Mouse (Mus musculus) R1 (cell line): Measurements from ENCODE around the gene Spata5.

ENCODE experiments used
- DNase-seq: peaks from one replicate; pipeline ENCODE4 v3.0.0-alpha.2; 2018; ENCODE audit warnings: low read depth, low spot score

Spata5 gene

DNA sequence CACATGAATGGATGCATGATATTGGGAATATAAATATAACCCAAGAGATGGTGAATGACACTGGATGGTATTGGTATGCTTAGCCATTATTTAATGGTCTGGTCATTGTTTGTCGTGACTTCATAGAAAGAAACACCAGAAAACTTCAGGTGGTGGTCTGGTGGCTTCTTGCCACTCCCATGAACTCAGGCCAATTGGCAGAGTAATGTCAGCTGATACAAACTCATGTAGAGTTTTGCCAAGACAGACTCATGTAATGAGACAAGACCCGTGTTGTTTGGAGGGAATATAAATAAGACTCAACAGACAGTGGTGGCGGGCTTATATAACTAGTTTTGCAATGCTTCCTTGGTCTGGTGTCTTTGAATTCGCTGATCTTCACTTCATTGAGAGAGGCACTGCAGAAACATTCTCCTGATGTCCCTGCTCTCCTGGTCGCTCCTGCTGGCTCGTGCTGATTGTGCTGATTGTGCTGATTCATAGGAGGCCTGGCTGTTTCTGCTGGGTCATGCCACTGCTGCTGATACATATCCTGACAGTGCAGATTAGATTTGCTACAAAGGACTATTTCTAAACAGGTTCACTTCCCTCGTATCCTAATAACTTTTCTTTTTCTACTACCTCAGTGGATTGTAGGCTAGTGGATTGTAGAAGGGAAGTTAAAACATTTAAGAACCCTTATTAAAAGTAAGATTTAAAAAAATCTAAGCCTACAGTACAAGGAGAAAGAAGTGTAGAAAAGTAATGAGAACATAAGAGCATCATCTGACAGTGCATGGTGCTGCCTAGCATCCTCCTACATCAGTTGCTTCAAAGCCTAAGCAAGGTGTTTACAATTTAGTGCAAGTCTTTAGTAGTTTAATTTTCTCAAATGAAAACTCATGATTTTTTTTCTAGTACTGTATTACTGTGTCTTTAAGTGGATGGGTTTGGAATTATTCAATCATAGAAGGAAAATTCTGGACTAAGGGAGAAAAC lies 90.6 kb downstream of the Spata5 start:
- peak; percentile 17 for DNase-seq

DNA sequence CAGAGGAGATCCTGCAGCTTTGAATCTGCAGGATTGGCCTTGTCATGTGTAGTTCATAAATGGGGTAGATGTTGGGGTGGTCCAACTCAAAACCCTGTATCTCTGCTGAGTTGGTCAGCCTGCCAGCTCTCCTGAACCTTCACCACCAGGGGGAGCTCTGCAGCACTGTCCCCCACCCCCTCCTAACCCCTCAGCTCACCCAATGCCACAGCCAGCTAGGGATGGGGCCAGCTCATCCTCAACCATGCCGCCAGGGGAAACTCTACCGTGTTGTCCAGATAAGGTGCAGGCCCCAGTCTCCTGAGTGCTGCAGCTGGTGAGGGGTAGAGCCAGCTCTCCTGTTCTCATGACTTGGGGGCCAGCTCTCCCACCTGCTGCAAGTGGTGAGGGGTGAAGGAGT lies 95.8 kb downstream of the Spata5 start:
- peak; percentile 66 for DNase-seq

DNA sequence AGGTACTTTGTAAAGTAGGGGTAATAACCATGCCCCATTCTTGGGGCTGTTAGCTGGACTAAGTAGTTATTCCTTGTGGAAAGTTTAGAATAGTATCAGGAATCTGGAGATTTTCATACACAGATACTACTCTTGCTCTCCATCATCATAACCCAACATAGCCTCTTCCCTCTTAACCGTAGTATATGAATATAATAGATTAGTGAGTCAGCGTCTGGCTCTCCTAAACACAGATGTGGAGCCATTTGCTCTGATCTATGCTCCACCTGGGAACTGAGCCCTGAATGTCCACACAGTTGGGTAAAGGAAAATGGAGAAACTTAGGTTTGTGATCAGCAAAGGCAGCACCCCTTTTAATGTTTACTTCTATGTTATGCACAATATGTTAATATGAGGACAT lies 96.7 kb downstream of the Spata5 start:
- DNase-seq = no peak

DNA sequence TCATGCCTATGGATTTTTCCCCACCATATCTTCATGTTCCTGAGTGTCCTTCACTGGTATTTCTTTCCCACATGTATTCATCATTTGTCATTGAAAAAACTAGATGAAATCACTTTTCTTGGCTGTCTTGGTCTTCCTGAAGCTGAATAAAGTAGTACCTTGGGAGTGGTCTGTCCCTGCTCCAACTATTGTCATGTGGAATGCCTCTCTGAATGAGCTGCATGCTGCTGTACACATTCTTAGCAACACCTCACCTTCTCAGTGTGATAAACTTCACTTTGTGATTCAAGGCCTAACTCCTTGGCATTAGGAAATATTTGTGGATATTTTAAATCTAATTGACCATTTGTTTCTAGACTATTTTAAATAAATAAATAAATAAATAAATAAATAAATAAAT lies 98.9 kb downstream of the Spata5 start:
- DNase-seq = peak; percentile 69

DNA sequence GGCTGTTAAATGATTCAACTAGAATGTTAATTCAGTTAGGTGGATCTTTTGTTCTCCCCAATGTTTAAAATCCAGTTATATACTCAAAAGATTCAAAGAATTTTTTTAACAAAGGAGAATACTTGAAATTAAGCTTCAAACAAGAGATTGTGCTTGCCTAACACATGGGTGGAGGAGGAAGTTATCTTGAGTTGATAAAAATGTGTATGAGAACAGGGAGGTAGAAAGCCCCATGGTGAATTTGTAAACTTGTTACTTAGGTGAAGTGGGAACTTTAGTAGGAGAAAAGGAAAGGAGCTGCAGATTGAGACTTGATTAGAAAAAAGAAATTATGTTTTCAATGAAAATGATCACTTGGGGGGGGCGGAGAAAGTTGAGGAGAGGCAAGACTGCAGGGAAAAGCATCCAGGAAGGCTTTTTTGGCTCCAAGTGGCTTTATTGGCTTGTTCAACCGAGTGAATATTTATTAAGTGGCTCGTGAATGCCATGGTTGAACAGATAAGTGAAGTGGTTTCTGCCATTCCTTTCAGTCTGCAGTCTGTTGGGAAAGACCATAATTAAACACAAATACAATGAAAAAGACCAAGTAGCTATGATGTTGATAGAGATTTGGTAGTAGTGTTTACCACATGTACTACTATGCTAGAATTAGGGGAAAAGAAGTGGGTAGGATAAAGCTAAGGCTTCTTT lies 100.8 kb downstream of the Spata5 start:
- DNase-seq = no peak

DNA sequence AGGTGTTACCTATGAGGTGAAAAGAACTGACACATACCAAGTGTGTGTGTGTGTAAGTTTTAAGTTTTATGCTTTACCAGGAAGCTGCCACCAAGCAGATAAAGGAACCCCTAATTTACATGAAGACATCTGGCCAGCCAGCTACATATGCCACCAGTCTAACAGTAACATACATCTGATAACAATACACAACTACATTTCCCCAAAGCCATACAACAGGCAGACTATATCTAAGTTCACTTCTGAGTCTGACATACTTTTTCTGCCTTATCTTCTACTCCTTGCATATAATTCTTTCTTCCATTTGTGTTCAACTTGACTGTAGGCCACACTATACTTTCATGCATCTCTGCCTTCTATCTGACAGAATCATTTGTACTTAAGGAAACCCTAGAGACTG lies 112.4 kb downstream of the Spata5 start:
- DNase-seq = no peak

DNA sequence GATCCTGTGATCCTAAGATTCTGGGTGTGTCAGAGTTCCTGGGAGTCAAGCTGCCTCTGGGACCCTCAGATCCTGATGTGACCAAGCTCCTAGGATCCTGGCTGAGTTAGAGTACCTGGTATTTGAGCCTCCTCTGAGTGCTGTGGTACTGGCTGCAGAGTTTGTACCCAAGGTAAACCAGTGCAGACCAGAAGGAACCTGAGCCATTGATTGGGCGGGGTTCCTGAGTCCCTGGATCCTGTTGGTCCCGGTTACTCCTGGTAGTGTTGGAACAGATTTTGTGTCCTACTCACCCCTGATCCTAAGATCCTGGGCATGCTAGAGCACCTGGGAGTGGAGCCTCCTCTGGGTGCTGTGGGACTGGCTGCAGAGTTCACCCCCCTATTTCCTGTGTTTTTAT lies 121.0 kb downstream of the Spata5 start:
- DNase-seq = peak; percentile 17

DNA sequence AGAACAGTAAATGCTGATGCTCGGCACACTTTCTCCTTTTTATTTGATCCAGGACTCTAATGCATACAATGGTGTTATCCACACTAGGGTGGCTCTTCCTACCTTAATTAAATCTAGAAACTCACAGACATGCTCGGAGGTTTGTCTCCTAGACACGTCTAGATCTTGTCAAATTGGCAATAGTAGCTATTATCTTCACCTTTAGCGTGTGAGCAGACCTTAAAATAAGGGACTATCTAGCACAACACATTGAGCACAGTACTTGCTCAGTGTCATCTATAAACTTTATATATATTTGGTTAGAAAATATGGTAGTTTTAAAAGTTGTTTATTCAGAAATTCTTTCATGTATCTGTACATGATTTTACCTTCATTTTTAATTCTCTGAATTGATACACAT lies 126.7 kb downstream of the Spata5 start:
- no peak for DNase-seq

DNA sequence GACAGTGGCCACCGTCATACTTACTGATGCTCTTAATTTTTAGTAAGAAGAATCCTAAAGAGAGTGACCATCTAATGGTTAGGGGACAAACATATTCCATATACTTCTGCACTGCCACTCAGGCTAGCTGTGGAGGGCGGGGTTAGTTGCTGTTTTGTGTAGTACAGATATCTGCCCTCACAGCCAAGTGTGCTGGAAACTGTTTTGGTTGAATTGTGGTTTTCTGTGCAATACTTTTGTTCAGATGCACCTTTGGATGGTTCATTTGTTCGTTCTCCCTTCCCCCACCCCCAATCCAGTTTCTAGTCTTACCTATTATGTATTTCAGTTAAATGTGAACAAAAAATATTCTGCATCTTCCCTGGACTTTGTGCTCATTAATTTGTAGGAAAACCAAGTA lies 130.5 kb downstream of the Spata5 start:
- no peak for DNase-seq

DNA sequence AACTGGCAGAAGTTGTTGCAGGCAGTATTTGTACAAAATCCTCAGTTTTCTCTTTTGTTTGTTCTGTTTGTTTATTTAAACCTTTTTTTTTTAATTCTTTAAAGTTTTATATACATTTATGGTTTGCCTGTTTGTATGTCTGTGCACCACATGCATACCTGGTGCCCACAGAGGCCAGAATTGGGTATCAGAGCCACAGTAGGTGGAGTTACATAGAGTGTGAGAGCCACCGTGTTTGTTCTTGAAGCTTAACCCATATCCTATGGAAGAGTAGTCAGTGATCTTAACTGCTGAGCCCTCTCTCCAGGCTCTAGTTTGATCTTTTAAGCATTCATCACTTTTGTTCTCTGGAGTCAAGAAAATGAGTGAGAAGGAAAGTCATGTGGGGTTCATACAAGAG lies 130.9 kb downstream of the Spata5 start:
- DNase-seq = no peak

DNA sequence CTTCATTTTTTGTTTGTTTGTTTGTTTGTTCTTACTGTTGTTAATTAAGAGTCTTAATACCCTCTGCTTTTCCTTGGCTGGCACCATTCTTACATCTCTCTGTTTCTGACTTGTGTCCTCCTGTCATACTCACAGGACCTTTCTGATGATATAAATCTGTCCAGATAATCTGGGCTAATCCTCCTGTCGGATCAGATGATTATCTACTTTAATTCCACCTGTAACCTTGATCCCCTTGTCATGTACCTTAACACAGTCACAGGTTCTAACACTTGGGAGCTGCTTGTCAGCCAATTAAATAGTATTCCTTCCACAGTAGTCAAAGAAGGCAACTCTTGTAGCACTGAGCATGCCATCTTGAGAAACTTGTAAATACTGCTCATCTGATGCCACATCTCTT lies 131.8 kb downstream of the Spata5 start:
- DNase-seq = no peak

DNA sequence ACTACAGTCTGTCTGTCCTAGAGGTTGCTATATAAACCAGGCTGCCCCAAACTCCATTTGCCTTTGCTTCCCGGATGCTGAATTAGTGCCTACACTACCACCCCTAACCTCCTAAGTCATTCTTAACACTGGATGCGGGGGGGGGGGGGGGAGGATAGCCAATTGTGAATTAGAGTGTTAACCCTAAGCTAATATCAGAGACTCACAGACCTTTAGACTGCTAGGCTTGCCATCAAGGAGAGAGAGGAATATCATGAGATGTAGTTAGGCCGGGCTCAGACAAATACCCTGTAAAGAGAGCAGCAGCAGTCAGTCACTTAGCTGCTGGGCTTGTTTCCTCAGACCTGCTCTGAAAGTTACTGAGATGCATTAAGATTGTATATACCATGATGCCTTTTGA lies 132.5 kb downstream of the Spata5 start:
- no peak for DNase-seq

DNA sequence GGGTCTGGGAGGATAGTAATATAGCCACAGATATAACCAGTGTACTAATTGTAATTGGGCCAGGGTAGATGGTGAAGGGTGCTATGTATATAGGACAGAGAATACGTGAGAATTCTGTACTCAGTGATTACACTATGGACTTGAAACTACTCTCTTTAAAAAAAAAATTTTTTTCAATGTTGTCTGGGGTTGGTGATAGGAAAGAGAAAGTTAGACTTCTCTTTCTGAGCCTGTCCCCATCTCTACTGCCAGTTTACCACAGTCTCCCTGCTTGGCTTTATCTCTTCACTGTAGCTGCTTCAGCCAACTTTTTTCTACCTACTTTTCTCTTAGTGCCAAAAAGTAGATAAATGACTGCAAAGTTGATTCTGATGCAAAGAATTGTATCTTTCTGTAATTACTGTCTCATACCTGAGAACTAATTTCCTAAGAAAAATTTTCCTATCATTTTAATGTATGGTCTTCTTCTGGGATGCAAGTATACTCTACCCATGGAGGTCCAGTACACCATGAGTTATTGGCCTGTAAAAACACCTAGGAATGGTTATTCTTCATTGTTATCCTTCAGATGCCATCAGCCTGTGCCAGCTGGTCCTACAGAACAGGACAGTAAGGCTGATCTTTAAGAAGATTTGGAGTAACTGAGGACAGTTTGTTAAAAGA lies 133.8 kb downstream of the Spata5 start:
- DNase-seq = no peak

DNA sequence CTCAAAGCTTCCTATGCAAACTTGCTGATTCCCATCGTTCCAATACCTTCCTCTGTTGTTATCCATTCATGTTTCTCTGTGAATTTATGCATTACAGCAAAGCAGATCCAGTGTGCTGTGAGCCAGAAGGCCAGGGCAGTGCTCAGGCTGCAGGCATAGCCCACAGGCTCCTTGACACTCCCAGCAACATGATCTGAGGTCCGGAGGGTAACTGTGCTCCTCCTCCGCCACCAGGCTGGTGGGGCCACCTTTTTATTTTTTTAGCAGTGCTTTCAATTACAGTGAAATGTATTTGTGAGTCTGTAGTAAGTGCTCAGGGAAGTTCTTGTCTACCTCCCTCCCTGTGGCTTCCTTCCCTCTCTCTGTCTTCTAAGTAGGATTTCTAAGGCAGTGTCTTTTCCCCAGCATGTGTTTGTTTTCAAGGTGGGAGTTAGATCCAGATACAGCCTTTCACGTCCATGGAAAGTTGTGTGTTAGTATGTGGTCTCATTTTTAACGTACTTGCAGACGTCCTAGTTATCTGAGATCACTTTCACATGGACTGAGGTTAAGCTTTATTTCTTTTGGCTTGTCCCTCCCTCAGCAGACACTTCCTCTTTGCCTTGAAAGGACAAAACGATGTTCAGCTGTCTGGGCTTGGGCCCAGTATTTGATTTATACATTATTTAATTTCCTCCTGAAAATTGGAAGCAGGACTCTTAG lies 136.9 kb downstream of the Spata5 start:
- no peak for DNase-seq

DNA sequence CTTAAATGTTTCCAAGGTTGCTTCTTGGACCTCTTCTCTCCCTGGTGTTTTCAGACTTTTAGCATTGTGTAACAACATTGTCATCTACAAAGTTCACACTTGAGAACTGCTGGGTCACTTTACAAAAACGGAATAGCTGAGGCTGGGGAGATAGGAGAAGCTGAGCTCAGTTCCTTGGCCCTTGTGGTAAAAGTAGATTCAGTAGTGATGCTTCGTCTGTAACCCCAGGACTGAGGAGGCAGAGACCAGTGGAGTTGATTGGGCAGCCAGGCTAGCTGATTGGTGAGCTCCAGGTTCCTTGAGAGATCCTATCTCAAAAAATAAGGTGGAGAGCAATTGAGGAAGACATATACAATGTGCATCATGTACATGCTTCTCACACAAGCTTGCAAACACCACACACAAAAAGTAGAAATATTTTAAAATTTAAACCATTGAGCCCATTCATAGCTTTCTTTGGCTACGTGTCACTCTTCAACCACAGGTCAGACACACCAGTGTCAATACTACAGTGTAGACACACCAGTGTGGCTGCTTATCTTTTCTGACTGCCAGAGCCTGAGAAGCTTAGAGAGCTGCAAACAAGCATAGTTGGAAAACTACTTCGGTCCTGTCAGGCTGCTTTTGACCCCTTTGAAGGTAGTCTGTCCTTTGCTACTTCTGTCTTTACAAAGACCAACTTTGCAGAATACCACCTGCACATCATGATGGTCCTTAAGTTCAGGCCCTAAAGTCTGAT lies 138.2 kb downstream of the Spata5 start:
- DNase-seq = no peak

DNA sequence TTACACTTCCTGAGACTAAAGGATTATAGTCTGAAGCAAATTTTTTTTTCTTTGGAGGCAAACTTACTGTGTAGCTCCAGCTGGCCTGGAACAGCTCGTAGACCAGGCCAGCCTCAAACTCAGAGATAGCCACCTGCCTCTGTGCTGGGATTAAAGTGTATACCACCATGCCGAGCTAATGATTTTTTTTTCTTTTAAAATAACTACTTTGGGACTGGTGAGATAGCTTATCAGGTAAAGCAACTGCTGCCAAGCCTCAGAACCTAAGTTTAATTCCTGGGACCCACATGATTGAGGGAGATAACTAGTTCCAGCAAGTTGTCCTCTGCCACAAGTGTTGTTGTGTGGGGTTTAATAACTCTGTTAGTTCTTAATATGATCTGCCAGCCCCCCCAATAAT lies 139.6 kb downstream of the Spata5 start:
- no peak for DNase-seq

DNA sequence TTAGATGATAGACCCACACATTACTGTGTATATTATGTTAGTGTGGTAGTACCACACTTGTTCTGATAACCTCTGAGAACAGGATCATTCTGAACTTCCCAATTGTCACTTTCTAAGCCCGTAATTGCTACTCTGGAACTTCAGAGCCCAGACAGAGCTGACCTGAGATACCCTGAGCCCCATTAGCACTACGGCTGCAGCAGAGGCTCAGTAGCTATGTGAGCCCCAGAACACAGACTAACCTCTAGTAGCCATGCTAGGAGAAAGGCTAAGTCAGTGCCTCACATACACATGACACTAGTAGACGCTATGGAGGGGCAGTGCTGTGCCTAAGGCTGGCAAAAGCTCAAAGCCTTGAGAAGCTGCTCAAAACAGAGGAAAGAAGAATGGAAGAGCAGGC lies 141.8 kb downstream of the Spata5 start:
- no peak for DNase-seq

DNA sequence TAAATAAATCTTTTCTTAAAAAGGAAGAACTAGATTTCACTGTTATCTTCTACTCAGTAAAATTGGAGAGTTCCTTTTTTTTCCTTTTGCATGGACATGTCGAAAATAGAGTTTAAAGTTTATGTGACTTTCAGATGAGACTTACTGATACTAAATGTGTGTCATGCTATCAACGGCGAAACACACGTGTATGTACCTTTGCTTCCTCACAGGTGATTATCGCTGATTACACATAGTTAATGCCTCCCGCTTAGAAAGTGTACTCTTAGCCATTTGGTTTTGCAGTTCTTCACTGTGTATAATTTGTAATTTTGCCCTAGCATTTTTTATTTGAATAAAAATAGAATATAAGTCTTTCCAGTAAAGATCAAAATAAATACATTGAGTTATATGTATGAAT lies 146.4 kb downstream of the Spata5 start:
- no peak for DNase-seq

DNA sequence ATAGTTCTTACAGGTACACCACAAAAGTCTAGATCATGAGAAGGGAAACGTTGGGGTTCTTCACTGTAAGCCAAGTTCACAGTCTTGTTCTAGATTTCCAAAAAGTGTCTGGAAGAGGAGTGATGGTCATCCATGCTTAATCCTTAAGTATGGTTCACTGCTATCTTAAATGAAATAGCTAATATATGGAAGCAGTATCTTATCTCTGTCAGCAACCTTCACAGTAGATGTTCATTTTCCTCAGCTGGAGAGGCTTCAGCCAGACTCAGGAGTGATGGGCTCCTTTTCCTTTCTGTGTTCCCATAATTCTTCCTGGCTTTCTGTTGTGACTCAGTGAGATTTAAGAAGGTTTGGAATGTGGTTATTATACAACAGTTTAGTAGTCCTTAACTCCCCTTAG lies 147.8 kb downstream of the Spata5 start:
- DNase-seq = no peak

DNA sequence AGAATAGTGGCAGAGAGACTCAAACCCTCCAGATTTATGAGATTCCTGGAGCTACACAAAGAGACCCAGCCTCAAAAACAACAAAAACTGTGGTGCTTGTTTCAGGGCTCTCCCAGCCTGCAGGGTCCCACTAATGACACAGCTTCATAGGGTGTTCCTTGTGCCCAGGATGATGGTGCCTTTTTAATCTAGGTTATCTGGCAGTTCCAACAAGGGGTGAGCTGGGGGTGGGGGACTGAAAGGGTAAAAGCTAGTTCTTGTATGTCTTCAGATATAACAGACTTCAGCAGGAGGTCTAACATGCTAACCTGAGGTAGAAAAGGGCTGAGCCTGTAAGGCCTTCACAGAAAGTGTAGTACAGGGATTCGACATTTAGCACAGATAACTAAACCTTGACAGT lies 149.1 kb downstream of the Spata5 start:
- no peak for DNase-seq
